Mouse (Mus musculus) MEL-GATA-1-ER (cell line): ENCODE data around the gene Slc7a7.
A peak's percentile ranks its signal among the peaks of the same experiment; 100 is the strongest.
"Not testable (repeated sequence)": the region's sequence is repeated elsewhere in the genome, so short reads cannot be mapped to it uniquely, and the experiment has no call there.

Experiments used
- DNase-seq: peaks from one replicate; pipeline ENCODE4 v3.0.0-alpha.2; 2012; ENCODE audit warnings: low read depth; ENCODE audit errors: extremely low read depth

Gene Slc7a7

DNA sequence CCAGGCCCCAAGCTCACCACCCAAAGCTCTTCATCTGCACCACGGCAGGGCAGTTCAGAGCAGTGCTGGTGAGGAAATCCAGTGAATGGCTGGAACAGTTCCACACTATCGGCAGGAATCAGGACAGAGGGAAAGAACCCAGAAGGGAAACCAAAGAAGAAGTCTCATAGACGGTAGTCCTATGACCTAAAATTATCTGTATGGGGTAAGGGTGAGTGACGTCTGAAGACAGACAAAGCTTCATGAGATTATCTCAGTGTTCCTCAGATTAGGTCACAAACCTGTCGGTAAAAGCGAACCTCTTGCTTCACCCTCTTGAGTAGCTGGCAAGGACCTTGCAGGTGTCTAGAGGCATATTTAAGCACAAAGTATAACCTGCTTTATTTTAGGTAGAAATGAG, 40.4 kb downstream of the Slc7a7 start:
- no peak for DNase-seq

DNA sequence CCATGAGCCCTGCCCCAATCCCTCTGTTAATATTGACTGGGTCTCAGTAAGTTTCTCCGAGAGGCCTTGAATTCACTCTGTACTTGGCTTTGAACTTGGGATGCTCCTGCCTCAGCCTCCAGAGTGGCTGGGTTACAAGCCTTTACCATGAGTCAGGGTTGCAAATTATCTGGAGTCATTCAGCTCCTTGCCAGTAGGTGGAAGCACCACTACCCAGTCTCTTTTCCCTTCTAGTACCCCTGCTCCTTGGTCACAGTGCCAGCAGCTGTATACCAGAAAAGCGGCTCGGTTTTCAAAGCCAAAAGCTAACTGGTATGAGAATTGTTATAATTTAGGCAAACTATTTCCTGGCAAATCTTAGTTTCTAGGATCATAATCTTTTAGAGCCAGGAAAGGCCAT, 41.7 kb downstream of the Slc7a7 start:
- peak; percentile 14 for DNase-seq

DNA sequence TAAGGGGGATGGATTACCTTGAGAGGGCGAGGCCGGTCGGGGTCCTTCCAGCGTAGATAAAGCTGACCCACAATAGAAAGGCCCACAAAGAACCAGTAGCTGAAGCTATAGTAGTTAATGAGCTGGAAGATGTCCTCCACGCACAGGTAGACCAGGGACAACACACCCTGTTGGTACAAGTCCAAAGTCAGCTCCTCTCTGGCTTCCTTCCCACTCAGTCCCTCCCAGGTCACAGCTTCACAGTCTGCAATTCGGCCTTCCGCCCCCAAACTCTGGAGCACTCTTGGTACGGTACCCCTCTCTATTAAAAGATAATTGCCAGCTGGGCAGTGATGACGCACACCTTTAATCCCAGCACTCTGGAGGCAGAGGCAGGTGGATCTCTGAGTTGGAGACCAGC, 44.7 kb downstream of the Slc7a7 start:
- DNase-seq = no peak

DNA sequence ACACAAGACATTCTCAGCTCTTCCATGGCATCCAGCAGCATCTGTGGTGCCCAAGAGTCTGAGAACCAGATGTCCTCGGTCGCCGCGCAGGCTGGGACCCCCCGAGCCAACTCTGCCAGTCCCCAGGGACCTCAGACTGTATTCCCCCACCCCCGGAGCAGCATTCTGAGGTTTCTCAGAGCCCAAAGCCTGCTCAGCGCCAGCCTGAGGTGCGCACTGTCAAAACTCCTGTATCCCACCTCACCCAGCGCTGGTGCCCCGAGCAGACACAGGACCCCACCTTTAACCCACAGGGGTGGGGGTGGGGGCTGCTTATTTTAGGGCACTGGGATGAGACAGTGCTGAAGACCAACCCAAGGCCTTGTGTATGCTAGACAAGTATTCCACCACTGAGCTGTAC, 46.1 kb downstream of the Slc7a7 start:
- no peak for DNase-seq

DNA sequence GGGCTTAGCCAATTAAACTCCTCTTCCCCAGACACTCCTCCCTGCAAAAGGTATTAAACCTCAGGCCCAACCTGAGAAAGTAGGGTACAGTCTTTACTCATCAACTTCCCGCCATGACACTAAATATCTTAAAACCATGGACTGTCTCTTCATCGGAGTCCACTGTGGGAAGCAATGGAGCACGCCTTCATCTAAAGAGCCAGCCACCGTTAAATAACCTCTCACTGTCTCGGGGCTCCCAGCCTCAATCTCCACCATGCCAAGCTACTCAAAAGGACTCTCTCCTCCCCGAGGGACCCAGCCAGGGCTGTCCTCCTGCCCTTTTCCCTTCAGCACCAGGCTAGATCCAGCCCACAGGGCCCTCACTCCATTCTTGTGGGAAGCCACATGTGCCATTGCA, 47.0 kb downstream of the Slc7a7 start:
- no peak for DNase-seq

DNA sequence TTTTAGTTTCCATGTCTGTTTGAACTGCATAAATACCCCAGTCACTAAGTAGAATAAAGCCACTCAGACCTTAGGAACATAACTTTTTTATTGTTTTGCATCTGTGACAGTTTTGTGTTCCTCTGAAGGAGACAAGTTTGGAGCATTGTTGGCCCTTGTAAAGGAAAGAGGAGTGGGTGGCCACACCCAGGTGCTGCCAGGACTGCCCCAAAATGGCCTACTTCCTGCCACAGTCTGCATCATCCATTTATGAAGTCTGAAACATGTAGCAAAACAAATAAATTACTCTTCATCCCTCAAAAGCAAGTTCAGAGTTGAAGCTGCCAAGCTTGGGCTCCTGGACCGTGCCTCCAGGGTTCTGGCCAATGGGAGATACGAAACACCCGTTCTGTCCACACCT, 48.2 kb downstream of the Slc7a7 start:
- no peak for DNase-seq

DNA sequence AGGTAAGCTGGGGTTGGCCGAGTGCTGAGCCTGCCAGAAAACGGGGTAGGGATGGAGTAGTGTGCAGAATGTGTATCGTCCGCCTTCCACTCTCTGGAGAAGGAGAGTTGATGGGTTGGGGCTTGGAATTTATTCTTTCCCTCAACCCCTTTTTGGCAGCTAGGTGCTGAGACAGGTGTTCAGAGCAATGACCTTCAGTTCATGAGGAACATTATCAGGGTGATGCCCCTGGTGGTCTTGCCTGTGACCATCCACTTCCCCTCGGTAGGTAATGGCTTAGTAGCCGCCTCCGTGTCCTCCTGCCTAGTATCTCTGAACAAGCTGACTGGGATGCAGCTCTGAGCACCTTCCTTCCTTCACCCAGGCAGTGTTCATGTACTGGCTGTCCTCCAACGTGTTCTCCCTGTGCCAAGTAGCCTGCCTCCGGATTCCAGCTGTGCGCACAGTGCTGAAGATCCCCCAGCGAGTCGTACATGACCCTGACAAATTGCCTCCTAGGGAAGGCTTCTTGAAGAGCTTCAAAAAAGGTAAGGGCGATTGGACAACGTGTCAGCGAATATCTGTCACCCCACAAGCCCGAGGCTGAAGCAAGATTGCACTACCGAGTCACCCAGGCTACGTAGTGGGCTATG, 50.0 kb downstream of the Slc7a7 start:
- no peak for DNase-seq

DNA sequence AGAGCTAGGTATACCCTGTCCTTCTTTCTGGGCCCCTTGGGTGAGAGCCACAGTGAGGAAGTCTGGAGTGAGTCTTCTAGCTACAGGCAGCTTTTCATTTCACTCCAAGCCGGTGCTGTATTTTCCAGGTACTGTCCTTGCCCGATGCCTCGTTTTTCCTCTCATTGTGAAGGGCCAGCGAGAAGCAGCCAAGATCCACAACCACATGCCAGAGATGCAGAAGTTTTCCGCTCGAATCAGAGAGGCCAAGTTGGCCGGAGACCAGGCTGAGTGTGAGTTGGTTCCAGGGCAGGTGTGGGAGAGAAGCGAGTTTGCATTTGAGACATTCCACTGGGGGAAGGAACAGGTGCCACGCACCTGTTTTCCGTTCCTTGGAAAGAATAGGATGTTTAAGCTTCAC, 51.0 kb downstream of the Slc7a7 start:
- DNase-seq = no peak

DNA sequence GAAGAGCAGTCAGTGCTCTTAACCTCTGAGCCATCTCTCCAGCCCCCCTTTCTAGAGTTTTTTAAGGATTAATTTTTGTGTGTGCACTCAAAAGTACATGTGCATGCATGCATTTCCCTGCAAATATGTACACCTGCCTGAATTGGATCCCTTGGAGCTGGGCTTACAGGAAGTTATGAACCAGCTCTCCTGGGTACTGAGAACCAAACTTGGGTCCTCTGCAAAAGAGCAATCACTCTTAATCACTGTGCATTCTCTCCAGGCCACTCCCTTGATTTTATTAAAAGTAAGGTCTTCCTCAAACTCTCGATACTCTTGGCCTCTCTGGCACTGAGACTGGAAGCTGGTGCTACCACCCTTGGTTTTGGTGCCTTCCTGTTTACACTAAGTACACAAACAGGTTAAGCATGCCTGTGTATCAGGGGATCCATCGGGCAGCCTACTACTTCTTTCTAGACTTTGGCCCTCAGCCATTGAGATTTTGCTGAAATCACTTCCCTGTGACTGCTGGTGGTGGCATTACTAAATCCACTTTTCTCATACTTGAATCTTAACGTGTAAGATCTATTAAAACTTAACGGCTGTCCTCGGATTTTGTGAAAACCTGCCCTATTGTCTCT, 52.4 kb downstream of the Slc7a7 start:
- no peak for DNase-seq

DNA sequence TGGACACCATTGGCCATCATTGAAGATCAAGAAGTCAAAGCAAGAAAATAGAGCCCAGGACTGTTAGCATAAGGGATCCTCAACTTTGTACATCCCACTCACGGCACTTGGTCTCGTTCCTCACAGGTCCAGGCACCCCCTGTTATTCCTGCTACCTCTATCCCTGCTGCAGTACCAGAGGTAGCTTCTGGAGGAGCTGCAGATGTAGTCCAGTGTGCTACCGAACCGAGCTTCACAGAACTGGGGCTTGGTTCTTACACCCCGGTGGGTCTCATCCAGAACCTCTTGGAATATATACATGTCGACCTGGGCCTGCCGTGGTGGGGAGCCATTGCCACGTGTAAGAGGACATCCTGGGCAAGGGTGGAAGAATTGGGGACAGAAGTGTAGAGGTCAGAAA, 54.4 kb downstream of the Slc7a7 start:
- no peak for DNase-seq

DNA sequence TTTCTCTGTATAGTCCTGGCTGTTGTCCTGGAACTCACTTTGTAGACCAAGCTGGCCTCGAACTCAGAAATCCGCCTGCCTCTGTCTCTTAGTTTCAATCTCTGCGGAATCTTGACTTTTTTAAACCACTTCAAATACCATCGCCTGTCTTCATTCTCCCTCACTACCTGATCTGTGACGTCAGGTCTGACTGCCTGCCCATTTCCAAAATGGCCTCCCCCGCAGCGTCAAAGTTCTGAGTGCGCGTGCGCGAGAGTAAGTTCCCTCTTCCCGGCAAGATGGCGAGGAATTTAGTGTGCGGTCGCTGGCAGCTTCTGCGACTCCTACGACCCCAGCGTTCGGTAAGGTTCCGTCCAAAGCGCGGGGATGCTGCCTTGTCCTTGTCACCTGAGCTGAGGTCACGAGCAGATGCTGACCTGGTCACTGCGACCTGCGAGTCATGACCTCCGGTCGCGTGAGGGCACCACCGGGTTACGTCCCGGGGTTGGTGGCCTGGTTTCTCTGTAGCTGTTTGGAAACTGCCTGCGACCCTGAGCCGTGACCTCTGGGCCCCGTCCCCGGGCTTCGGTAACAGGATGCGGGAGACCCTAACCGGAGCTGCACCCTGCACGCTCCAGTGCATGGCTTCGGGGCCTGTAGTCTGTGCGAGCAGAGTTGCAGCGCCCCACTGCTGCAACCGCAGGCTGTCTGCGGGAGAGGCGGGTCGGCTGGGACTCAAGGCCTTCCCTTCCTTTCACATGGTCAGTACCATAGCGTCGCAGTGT, 56.8 kb downstream of the Slc7a7 start, which contains the start of gene Oxa1l:
TSS of gene Oxa1l (plus strand) at position 258 of the 764 bp plus-strand sequence.
- peak; percentile 85 for DNase-seq

DNA sequence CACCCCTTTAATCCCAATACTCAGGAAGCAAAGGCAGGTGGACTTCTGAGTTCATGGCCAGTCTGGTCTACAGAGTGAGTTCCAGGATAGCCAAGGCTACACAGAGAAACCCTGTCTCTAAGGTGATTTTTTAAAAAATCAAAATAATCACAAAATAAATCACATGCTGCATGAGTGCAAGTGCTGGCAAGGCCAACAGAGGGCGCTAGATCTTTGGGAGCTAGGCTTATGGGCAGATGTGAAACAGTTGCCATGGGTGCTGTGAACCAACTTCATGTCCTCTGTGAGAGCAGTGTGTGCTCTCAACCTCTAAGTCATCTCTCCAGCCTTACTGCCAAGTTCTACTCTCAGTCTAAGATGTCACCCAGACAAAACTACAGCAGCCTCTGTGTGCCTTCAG, 63.2 kb downstream of the Slc7a7 start:
- DNase-seq = no peak

DNA sequence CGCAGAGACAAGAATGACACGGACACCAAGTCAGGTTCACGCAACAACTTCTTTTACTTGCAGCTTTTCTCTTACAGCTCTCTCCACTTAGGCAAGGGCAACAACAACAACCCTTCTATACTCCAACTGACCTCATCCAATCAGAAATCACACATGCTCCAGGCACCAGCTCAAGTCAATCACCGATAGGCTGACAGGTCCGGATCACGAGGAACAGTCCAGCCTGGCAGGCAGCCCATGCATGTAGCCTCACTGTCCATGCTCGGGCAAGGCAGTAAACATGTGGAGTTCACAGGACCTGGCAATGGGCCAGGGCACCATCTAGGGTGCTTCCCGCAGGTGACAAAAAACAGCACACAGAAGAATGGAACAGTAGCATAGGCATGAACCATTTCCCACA, 65.3 kb downstream of the Slc7a7 start:
- DNase-seq = peak; percentile 72

DNA sequence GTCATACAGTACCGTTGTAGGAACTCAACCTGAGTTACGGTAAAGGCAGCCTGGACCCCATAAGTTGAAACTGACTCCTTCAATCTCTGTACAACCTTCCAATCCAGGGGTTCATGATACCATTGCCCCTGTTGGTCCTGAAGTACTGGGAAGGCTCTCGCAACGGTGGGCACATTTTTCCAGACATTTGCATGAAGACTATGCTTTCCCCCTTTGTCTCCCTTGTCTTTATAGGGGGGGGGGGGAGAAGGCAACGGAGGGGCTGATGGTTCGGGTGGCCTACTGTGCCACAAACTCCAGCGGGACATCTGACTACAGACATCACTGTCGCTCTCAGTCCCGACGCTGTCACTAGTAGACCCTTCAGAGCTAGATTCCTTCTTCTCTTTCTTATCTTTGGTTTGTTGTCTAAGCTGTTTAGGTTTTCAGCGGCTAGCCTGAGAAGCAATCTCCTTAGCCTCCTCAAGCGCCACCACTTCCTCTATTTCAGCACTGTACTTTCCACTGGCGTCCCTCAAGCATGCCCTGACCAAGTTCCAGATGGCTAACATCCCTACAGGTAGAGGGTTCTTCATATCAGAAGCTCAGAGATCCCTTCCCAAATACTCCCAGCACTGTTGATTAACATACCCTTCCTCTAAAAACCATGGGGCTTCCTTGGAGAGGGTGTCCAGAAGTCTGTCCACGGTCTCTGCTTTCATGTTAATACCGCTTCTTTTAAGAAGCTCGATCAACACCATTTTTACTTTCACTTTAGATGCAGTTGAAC, 66.6 kb downstream of the Slc7a7 start:
- DNase-seq = peak; percentile 21

DNA sequence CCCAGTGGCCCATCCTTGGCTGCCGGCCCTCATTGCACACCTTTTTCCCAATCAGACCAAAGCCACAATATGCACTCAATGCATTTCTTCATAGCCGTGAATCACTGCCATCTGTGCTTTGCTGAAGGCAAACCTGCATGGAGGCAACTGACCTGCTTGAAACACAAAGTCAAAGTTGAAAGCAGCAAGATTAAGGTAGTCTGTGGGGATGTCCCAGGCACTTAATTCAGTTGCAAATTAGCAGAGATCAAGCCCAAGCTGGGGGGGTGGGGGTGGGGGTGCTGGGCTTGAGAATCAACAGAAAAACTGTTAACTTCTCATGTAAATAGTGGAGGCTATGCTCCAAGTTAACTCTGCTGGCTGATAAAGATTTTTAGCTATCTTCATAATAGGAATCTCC, 75.8 kb downstream of the Slc7a7 start:
- DNase-seq = not testable (repeated sequence)

DNA sequence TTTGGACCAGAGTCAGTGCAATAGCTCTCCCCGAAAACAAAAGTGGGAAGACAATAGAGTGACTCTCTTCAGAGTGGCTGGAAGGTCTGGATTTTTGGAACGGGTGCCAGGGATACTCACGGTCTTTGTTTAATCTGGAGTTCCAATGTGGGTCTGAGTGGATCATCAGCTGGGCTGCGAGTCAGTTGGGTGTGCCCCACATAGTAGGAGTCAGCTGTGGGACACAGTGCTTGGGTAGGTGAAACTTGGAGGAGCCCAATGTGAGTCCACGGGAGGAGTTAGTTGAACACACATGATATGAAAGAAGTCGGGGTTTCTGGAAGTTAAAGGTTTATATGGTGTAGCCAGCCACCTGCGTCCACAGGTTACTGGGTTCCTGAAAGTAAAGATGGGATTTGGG, 76.7 kb downstream of the Slc7a7 start:
- DNase-seq = no peak

DNA sequence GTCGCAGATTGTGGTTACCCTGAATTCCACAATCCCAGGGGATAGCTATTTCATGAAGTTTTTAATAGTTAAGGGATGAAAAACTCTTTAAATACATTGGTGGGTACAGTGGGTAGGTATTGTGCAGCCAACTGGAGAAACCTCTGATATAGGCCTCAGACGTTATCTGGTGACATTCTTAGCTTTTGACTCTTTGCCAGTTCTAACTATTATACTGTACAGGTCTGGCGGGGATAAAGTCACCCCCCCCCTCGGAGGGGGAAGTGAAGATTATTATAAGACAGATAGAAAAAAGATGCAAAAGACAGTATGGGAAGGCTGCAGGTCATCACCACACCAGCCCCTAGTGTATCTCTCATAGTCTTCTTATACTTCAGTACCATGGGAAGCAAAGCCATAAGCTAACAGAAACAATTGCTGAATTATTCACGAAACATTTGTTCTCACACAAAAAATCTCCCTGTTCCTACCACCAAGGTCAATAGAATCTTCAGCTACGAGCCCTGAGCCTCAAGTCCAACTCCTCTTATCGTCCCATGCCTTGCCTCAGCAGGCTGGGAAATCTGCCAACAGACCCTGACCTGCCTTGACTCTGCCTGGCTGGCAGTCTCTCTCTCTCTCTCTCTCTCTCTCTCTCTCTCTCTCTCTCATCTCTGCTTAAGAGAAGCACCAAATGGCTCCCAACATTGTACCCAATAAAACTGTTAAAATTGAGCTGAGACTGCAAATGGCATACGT, 84.0 kb downstream of the Slc7a7 start:
- peak; percentile 60 for DNase-seq

DNA sequence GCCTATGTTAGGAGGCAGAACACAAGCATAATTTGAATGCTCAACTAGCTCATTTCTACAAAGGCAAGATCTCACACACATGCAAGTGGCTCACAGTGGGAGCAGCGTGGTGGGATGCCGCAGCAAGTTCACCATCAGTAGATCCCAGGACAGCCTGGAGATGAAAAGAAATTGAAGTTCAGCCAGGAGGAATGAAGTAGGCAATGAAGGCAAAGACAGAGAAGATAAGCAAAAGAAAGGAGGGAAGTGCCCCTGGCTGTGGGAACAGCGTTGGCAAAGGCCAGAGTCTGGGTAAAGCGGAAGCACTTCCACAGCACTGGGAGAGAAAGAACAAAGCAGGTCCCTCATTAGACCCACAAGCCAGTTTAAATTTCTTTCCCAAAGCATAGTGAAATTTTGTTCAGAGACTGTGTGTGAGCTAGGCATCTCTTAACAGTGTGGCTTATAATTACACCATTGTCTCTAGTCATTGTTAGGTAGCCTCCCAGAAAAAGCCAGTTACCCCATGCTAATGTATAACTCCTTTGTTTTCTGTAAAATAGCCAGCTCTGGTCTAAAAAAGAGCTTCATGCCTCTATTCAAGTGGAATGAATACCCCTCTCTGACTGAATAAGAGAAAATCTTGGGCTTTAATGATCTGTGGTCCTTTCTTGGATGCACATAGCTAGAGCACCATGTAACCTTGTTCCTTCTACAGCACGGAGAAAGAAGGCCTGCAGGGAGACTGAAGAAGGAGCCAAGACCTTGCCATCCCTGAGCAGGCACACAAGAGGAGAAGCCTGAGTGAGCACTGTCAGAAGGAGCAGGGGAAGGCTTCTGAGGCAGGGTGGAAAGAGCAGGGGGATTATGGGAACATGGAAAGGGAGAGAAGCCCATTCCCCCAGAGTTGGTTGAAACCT, 85.2 kb downstream of the Slc7a7 start:
- no peak for DNase-seq

DNA sequence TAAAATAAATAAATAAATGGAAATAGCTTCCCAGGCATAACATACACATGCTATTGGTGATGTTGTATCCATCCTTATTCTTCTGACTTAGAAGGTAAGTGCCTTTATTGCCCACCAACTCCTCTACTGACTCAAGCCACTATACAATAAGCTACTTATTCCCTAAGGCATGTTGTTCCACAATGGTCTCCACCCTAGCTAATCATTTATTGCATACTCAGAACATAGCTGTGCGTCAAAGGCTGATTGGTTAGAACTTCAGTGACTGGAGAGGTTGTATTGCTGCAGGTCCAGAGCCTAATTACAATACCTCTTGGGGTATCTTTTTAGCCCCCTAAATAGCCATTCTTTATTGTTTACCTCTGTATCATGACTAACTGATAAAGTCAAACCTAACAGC, 86.4 kb downstream of the Slc7a7 start:
- DNase-seq = no peak

DNA sequence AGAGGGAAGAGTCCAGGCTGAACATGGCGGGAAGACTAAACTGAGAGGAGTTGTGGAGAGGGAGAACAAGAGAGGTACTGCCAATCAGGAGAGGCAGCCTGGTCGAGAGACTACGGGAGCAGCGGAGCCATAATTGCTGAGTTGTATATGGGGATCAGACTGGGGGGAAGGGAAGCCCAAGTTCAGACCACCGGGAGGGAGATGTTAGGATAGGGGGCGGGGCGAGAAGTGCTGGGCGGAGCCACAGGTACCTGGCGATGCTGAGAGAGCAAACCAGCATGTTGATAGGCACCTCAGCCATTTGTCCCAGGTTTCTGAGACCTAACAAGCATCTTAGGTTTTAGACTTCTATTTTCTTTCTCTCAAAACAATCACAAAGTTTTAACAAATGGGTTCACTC, 88.4 kb downstream of the Slc7a7 start:
- DNase-seq = no peak
